Mouse (Mus musculus): ENCODE measurements around the gene Aldoc.
"Not testable (repeated sequence)": the region's sequence is repeated elsewhere in the genome, so short reads cannot be mapped to it uniquely, and the experiment has no call there.

Gene Aldoc

GRCm38 (mm10) chr11:78322860-78323259, at the start of gene Aldoc:
Gene Aldoc (plus strand): TSS chr11:78322968.
- peak; percentile 33 for DNase-seq (ENCODE audit: extremely low spot score, low spot score)

- DNase-seq (ENCODE audit: extremely low spot score, low spot score) = no peak
Observed at GRCm38 (mm10) chr11:78275596-78275995, 47.2 kb upstream of the Aldoc start.

- not testable (repeated sequence) for DNase-seq (ENCODE audit: extremely low spot score, low spot score)
Observed at GRCm38 (mm10) chr11:78276169-78276568, 46.6 kb upstream of the Aldoc start.

- no peak for DNase-seq (ENCODE audit: extremely low spot score, low spot score)
Observed at GRCm38 (mm10) chr11:78278853-78279252, 43.9 kb upstream of the Aldoc start.

GRCm38 (mm10) chr11:78279586-78279985, 43.2 kb upstream of the Aldoc start:
- no peak for DNase-seq (ENCODE audit: extremely low spot score, low spot score)

- DNase-seq (ENCODE audit: extremely low spot score, low spot score) = no peak
Observed at GRCm38 (mm10) chr11:78289146-78289763, 33.5 kb upstream of the Aldoc start.

GRCm38 (mm10) chr11:78290654-78291053, 32.1 kb upstream of the Aldoc start, which contains the start of gene BC030499:
Gene BC030499 (plus strand): TSS chr11:78290841.
- no peak for DNase-seq (ENCODE audit: extremely low spot score, low spot score)

- DNase-seq (ENCODE audit: extremely low spot score, low spot score) = no peak
Observed at GRCm38 (mm10) chr11:78294585-78294984, 28.2 kb upstream of the Aldoc start.

GRCm38 (mm10) chr11:78300917-78301316, 21.9 kb upstream of the Aldoc start:
- no peak for DNase-seq (ENCODE audit: extremely low spot score, low spot score)

GRCm38 (mm10) chr11:78301357-78302084, 21.2 kb upstream of the Aldoc start, which contains the start of gene Spag5:
Gene Spag5 (plus strand): TSS chr11:78301529.
- peak; percentile 89 for DNase-seq (ENCODE audit: extremely low spot score, low spot score)

GRCm38 (mm10) chr11:78305272-78305671, 17.5 kb upstream of the Aldoc start:
- DNase-seq (ENCODE audit: extremely low spot score, low spot score) = no peak

- DNase-seq (ENCODE audit: extremely low spot score, low spot score) = no peak
Observed at GRCm38 (mm10) chr11:78310861-78311511, 11.8 kb upstream of the Aldoc start.

GRCm38 (mm10) chr11:78313662-78314061, 9.1 kb upstream of the Aldoc start:
- DNase-seq (ENCODE audit: extremely low spot score, low spot score) = no peak

GRCm38 (mm10) chr11:78318411-78318810, 4.4 kb upstream of the Aldoc start:
- DNase-seq (ENCODE audit: extremely low spot score, low spot score) = no peak

GRCm38 (mm10) chr11:78322076-78322831, 514 bp upstream of the Aldoc start:
- no peak for DNase-seq (ENCODE audit: extremely low spot score, low spot score)

- DNase-seq (ENCODE audit: extremely low spot score, low spot score) = no peak
Observed at GRCm38 (mm10) chr11:78324000-78324785, 1.4 kb downstream of the Aldoc start.

- DNase-seq (ENCODE audit: extremely low spot score, low spot score) = no peak
Observed at GRCm38 (mm10) chr11:78324965-78325364, 2.2 kb downstream of the Aldoc start.

- DNase-seq (ENCODE audit: extremely low spot score, low spot score) = no peak
Observed at GRCm38 (mm10) chr11:78327215-78327614, 4.4 kb downstream of the Aldoc start.

- DNase-seq (ENCODE audit: extremely low spot score, low spot score) = peak; percentile 93
Observed at GRCm38 (mm10) chr11:78327634-78328511, 5.1 kb downstream of the Aldoc start, which contains the start of gene Pigs. Gene Pigs (plus strand): TSS chr11:78328415.

Data from neural tube, embryonic 10.5 days (tissue).